Mouse (Mus musculus) spleen, adult 2 months (tissue): ENCODE results near the gene Med9.

Experiments
- CTCF ChIP-seq: fragments of 200-500 bp; IDR thresholded peaks from 2 replicates; pipeline ENCODE4 v1.5.1; 2011; ENCODE audit warnings: mild to moderate bottlenecking, inconsistent platforms; ENCODE audit not compliant: insufficient read depth, insufficient read length, insufficient replicate concordance; ENCODE audit errors: extremely low read depth
- POLR2A ChIP-seq: fragments of 200-500 bp; IDR thresholded peaks from 2 replicates; pipeline ENCODE4 v1.6.1; 2011; ENCODE audit warnings: low read depth, low read length, inconsistent platforms

GRCm38 (mm10) chr11:59966102-59966483 is 18.1 kb downstream of the Med9 start:
- TF ChIP-seq CTCF: no peak
- no peak for TF ChIP-seq POLR2A
